Mouse (Mus musculus): ENCODE data around the gene Gnat1.

The Gnat1 gene

DNA sequence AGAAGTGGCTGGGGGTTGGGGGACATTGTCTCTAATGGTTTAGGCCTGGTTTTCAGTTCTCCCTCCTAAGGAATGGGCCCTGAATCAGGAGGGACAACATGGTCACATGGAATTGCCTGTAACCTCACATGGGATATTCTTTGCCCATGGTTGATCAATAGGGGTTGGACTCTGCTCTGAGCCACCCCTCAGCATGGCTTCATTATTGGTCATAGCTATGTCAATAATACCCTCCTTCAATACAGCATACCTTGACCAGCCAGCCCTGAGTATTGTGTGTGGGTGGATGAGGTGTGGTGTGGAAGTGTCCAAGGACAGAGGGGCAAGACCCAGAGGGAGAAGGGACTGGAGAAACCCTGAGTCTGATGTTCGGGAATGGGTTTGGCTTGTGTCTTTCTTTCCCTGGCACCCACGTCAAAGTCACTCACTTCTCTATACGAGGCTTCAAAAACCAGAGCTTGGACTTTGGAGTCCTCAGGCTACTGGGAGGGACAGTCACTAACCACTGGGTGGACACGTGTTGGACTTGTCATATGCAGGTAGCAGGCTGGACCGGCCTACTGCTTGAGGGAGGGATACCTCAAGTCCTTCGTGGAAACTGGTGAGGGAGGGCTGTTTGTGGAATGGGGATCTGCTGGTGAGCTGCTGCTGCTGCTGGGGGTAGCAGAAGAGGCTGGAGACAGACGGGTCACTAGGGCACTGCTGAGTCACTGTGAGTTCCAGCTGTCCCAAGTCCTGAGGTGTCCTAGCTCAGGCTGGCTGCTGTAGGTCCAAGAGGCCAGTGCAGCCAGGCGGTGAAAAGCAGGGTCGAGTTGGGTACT, 4.7 kb downstream of the Gnat1 start:
- peak; percentile 72 for DNase-seq

DNA sequence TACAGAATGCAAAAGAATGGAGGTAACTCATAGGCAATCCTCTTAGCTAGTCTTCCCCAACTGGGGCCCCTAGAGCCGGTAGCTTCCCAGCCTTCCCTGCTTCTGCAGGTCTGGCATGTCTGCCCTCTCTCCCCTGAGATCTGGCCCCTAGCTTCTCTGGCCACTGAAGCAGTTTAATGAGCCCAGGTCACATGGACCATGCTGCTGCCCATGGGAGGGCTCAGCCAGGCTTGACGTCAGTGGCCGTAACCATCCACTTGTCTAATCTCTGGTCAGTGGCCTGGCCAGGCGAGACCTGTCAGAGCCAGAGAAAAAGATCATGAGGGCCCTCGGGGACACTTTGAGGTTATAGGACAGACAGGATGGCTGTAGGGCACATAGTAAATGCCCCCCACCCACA, 9.3 kb downstream of the Gnat1 start:
- DNase-seq = peak; percentile 78

DNA sequence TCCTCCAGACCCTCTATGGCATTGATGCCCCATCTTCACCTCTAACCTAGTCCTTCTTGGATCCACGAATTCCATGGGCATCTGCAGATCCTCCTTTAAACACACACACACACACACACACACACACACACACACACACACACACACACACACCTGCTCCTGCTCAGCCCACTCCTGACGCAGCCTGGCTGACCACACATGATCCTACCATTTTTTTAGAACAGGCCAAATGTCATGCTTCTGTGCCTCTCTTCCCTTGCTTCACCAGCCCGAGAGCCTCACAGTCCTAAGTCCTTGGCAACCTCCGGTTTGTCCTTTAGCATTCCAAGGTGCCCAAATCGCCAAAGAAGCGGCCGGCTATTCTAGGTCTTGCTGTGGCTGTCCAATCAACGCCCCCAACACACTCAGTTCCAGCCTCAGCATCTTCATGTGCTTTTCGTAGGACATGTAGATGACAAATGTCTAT, 10.0 kb downstream of the Gnat1 start, which contains the start of gene Slc38a3:
TSS of gene Slc38a3 (minus strand) at position 51 of the 466 bp plus-strand sequence.
- DNase-seq = peak; percentile 57

DNA sequence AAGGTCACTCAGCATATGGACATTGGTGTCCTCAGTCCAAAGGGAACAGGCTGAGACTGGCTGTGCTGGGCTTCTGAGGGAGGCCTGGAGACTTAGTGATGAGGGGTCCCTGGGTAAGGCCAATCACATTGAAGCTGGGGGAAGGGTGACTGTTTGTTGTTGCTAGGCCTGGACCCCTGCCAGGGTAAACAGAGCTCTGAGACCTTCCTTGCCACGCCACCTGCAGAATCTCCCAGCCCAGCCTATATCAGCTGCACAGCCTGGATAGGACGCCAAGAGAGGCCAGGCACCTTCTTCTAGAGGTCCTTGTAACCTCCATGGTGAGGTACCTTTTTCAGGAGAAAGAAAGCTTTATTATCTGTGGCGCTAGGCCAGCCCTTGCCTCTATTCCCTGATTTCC, 10.6 kb downstream of the Gnat1 start:
- no peak for DNase-seq

DNA sequence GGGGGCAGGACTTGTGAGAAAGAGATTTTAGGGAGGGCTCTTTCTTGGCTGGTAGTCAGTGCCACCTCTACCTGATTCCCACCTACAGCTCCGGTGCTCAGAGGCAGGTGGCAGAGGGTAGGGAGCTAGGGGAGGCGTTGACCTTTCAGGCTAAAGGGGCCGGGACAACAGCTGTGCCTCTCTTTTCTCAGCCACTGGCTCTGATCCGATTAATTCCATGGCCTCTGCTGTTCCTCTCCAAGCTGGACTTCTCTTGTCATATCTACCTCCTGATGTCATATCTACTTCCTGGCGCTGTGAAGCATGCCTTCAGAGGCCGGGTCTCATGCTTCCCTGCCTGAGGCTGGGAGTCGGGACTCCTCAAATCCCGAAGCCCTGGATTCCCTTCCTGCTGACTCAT, 11.5 kb downstream of the Gnat1 start:
- no peak for DNase-seq

DNA sequence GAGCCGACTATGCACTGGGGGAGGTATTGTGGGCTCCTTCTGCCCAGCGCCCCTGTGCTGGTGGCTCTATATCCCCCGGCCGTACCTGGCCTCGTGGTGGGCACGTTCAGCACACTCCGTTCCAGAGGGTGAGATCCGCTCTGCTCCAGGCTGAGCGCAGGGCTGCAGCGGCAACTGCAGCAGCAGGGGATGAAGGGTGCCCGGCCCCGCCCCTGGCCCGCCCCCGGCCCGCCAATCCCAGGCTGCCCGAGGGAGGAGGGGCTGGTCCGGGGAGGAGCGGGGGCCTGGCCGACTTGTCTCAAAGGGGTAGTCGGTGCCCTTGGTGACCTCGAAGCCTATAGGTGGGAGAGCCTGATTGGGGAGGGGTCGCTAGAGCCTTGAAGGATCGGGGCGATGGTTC, 12.3 kb downstream of the Gnat1 start:
- DNase-seq = peak; percentile 49

DNA sequence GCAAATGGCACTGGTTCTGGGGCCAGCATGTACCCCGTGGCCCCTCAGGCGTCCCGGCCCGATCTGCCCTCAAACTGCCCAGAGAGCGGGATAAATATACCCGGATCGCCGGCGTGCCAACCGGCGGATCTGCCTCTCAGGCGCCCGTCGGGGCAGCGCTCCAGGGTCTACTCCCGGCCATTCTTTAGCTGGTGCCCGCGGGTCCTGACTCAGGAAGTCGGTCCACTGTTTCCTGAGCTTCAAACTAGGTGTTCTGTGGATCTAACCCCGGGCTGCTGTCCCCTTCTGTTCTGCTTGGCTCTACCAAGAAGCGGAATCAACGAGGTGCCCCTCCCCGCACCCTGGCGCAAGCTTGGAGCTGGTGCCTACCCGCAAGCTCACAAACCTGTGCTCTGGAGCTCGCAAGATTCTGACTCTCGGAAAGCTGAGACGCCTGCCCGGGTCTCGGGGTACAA, 12.7 kb downstream of the Gnat1 start:
- DNase-seq = no peak

DNA sequence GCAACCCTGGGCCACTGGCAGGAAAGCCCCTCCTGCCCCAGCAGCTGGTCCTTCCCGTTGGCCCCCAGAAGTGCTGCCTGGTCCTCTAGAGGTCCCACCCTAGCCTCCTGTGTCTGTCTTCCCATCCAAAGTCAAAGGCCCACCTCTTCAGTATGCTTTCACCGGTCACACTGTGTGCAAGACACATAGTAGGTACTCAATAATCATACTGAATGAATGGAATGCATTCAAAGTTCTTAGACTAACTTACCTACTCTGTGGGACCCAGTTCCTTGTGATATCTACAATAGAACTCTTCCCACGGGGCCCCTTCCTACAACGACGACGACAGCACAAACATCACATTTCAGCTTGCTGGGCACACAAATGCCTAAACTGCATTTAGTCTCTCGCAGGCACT, 14.2 kb downstream of the Gnat1 start:
- DNase-seq = no peak

DNA sequence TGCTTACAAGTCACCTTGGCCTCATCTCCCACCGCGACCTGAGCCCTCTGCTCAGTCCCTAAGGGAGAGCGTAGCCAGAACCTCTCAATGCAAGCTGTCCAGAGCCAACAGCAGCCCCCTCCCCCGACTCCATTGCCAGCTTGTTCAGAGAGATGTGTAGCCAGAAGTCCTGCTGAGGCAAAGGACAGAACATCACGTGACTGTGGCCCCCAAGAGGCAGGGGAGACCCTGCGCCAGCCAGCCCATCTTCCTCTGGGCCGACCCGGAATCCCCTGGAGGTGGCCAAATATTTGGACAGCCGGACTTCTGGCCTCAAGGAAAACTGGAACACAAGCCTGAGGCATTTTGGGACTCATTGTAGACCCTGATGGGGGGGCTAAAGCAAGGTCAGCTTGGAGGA, 16.0 kb downstream of the Gnat1 start:
- no peak for DNase-seq

DNA sequence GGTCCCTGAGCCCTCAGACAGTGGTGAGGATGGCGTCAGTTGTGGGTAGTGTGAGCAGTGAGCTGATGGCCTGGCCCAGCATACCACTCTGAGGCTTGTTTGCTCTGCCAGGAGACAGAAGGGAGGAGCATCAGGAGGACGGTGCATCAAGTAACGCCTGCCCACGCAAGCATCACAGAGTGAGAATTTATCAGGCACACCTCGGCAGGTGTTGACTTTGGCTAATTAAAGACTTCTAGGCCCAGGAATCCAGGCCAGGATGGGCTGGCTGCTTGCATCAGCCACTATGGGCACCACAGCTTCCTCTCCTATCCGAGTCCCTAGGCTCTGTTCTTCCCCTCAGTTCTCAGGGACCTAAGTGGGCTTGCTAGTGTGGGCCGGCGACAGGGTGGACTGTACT, 17.2 kb downstream of the Gnat1 start:
- no peak for DNase-seq

DNA sequence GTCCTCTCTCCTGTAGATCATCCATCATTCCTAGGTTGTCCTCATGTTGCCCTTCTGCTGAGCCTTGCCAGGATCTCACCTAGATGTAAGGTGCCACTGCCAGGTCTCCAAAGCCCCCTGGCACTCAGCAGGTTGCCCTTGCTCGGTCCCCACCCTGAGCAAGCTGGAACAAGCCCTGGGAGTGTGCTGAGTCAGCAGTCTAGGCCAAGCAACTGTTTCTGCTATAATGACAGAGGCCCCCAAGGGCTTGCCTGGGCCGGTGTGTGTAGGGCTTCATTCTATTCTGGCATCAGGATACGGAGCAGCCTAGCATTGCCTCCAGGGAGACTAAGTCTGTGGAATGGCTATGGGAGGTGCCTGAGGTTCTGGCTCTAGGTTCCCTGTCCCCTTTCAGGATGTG, 18.7 kb downstream of the Gnat1 start:
- DNase-seq = no peak

DNA sequence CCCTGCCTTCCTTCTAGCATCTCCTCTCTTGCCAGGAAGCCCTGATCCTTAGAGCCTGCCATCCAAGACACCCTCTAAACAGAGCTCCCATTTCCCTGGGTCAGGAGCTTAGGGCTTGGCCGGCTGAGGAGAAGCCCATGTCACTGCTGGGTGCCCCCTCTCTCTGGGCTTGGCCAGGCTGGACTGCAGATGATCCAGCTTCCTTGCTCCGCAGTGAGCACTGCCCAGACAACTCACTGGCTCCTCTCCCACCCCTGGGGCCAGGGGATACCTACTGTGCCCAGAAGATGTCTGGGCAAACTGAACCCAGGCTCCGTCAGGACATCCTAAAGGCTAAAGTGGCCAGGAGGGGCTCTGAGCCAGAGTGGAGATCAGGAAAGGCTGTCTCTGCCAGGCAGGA, 19.6 kb downstream of the Gnat1 start:
- no peak for DNase-seq

DNA sequence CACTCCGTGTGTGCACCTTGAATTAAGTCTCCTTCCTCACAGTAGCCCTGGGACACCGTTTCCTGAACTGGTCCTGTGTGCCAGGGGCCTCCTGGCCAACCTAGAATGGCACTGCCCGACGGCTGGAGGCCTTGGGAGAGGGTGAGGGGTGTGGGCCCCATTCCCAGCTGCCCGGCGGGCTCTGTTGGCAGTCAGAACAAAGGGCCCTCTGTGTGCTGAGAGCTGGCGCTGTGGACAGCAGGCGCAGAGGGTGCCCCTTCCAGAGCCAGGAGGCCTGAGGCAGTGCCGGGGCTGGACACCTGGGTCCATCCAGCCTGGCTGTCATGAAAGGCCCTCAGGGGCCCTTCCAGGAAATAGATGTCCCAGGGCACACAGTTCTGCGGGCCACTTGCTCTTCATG, 20.0 kb downstream of the Gnat1 start:
- no peak for DNase-seq

DNA sequence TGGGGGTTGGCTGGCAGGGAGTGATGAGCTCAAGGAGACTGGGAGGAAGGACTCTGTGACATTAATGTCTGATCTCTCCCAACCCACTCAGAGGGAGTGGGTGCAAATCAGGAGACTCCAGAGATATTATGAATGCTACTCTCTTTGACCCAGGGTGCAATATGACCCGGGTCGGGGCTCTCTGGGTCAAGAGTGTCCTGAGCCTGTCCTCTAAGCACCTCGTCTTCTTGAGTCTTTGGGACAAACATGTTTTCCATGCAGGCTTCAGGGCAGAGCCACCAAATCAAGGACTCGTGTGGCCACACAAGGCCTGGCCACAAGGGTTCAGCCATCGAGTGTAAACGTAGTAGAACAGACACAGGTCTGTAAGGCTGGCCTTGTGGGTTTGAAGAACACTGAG, 21.4 kb downstream of the Gnat1 start:
- no peak for DNase-seq

DNA sequence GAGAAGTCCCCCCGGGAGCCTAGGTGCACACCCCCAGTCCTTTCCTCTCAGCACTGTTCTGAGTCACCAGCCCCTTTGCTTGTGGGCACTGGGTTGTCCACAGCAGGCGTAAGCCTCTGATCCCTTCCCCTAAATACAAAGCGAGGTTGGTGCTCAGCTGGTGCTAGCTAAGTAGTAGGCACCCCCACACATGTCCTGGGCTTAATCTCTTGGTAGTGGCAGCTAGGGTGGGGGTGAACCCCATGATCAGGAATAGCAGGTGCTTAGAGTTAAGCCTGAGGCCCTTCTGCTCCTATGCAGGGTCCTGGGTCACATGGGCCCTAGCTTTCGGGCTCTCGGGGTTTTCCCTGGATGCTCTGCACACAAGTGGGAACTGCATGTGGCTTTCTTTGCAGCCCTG, 22.4 kb downstream of the Gnat1 start:
- no peak for DNase-seq

DNA sequence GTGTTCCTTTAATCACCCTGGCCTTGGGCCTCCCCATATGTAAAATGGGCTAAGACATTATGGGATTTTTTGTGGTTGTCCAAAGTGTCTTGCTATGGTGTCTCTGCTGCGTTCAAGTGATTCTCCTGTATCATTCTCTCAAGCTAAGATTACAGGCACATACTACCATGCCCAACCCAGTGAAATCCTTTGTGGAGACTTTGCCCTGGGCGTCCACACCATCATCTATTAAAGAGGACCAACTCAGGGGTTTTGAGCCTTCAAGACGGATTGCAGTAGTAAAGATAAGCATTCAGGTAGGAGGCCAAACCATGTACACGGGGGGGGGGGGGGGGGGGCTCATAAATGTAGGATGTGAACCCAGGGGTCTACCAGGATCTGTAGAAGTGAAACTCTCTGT, 24.9 kb downstream of the Gnat1 start:
- no peak for DNase-seq

DNA sequence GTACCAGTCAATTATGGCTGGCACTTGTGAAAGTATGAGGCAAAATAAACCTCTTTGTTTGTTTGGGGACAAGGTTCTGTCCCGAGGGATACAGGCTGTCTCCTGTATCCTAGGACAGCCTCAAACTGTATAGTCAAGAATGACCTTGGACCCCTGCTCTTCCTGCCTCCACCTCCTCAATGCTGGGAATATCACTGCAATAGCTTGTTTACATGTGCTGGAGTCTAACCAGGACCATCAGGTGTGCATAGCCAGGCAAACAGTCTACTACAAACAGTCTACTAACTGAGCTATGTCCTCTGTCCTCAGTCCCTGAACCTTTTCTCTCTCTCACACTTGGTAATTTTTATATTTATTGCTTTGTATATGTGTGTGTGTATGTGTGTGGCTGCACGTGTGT, 26.0 kb downstream of the Gnat1 start:
- no peak for DNase-seq

DNA sequence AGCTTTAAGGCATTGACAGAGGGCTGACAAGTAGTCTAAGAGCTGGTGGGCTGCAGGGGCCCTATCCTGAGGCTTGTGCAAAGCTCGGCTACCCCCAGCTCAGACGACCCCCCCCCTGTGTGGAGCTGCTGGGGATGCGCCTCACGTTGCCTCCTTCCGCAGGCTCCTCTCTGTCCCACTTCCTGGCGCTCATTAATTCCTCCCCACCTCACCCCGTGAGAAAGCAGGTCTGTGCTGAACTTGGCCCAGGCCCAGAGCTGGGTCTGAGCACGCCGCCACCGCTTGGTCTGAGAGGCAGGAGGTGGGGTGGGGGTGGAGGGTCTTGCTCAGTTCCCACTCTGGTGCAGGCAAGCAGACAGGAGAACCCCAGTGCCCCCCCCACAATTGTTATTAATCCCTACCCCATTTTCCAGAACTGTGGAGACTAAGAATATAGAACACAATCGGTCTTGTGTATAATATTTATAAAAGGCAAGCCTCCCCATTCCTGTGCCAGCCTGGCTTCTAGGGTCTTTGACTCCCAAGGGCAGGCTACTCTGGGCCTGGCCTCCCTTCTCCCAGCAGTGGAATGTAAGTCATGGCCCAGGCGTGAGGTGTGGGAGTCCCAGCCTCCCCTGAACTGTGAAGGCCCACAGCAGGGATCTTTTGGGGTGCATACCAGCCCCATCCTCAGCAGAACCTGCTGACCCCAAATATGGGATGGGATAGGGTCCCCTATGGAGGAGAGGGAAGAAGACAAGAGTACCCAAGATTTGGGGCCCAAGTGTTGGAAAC, 28.6 kb downstream of the Gnat1 start:
- DNase-seq = no peak

DNA sequence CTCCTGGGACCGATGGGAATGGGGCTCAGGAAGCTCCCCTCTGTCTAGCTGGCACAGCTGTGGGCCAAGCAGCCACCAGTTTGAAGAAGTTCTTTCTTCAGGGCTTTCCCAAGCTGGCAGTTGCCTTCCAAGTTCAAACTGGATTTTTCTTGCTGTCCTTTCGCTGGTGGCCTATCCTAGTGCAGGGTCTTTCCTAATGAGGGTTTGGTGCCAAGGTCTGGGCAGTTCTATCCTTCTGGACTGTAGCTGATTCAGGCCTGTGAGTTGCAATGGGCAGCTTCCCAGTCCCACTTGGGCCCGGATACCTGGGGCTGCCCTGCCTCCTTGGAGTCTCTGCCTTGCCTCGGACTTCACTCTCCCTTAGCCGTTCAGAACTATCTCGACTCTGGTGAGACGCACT, 29.3 kb downstream of the Gnat1 start:
- no peak for DNase-seq

DNA sequence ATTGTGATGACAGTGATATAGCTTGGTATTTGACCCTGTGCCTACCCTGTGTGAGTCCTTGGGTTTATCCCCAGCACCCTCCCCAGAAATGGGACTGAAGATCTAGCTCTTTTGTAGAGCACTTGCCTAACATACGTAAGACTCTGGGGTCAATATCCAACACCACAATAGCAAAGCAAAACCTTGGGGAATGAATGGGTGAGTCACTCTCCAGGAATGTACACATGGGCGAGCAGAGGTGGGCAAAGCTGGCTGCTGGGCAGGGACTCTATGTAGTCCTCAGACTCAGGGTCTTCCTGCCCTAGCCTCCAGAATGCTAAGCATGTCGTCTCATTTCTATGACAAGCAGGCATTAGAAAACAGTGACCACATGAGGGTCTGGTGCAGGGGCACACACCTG, 30.7 kb downstream of the Gnat1 start:
- no peak for DNase-seq

DNA sequence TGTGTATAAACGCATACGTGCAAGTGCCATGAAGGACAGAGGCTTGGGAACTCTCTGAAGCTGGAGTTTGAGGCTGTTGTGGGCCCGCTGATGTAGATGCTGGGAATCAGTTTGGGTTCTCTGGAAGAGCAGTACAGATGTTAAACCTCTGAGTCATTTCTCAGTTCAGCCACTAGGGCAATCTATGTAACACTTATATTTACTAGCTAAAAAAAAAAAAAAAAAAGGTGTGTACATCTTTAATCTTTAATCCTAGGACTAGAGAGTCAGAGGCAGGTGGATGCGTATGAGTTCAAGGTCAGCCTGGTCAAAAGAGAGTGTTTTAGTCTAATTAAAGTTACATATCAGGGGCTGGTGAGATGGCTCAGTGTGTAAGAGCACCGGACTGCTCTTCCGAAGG, 32.5 kb downstream of the Gnat1 start:
- no peak for DNase-seq

DNA sequence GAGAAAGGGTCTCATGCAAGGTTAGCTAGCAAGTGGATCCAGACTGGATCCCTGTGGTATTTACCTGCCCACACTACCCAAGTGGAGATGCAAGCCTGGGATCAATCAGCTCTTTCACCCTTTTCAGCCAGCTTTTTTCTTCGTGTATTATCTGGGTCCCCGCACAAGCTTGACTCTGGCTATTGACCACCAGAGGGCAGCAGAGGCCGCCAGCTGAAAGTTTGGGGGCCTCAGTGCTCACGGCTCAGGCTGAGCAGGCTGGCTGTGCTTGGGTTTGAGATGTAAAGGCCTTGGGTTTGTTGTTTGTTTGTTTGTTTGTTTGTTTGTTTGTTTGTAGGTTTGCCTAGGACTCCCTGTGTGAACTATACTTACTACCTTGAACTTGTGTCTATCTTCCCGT, 33.9 kb downstream of the Gnat1 start:
- peak; percentile 78 for DNase-seq

DNA sequence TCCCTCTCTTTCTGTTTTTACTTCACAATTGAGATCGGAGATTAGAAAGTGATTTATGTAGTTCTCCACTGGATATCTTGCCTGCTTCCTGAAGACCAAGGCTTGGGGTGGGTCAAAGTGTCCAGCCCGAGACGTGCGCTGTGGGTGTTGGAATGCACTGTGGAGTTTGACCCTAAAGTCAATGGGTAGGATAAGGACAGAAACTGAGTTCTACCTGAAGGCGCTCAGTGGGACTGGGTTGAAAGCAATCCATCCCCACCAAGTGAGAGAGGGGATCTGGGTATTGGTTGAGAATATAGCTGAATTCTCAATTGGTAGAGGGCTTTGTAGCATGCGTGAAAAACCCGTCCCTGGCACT, 34.4 kb downstream of the Gnat1 start:
- DNase-seq = peak; percentile 74

DNA sequence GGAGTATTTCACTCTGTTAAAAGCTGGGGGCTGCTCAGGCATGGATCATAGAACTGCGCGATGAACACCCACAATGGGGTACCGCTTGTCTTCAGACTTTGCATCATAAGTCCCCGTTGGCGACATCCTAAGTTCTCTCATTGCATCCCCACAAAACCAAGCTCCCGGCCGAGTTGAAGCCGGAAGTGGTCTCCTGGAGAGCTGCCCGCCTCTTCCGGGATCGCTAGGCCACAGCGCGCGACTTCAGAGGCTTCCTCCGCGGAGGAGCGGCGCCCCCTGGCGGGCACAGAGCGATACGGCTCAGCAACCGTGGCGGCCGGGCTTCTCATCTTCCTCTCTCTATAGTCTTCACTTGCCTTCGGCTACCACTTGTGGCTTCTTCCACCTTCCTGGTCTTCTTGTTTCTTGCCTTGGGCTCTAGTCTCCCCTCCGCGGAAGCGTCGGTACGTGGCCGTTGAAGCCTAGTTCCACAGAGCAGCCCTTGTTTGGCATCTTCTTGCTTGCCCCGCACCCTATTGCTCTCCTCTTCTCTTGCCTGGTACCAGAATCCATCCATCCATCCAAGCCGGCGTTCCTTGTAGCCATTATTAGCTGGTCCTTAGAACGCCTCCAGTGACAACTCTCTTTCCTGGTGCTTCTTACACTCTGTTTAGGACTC, 34.9 kb downstream of the Gnat1 start:
- peak; percentile 92 for DNase-seq

Measured in kidney, adult 9 months (tissue).